Mouse (Mus musculus) hindbrain, embryonic 15.5 days (tissue): Measurements from ENCODE around the gene Ssh1. TPM values are rescaled to one million over a fixed set of nuclear protein-coding genes. Genes with fewer than 3 reads are reported as not detected.
A peak's percentile ranks its signal among the peaks of the same experiment; 100 is the strongest.

Experiments
- ATAC-seq: fragments of 200-750 bp; cut with Nextera tagmentation; 2 replicates; pipeline ENCODE4 v1.8.0; 2017; ENCODE audit warnings: low read depth, moderate number of reproducible peaks, moderate TSS enrichment; ENCODE audit not compliant: low FRiP score
- H3K27ac ChIP-seq: fragments of 300-500 bp; sonication (generic); replicated peaks from 2 replicates; pipeline ENCODE4 v1.5.1; 2015; ENCODE audit warnings: mild to moderate bottlenecking, inconsistent platforms
- H3K27me3 ChIP-seq: fragments of 300-500 bp; sonication (generic); 2 replicates; pipeline ENCODE4 v1.6.1; 2015; ENCODE audit warnings: control low read depth, inconsistent platforms
- H3K36me3 ChIP-seq: fragments of 300-500 bp; sonication (generic); 2 replicates; pipeline ENCODE4 v1.6.1; 2015; ENCODE audit warnings: control low read depth, inconsistent platforms
- H3K4me1 ChIP-seq: fragments of 300-500 bp; sonication (generic); replicated peaks from 2 replicates; pipeline ENCODE4 v1.6.1; 2015; ENCODE audit warnings: control low read depth, inconsistent platforms
- H3K4me2 ChIP-seq: fragments of 300-500 bp; sonication (generic); 2 replicates; pipeline ENCODE4 v1.6.1; 2015; ENCODE audit warnings: moderate library complexity, mild to moderate bottlenecking, inconsistent platforms
- H3K4me3 ChIP-seq: fragments of 300-500 bp; sonication (generic); 2 replicates; pipeline ENCODE4 v1.5.1; 2015; ENCODE audit warnings: mild to moderate bottlenecking, inconsistent platforms
- H3K9ac ChIP-seq: fragments of 300-500 bp; sonication (generic); 2 replicates; pipeline ENCODE4 v1.6.1; 2015; ENCODE audit warnings: inconsistent platforms
- H3K9me3 ChIP-seq: fragments of 300-500 bp; sonication (generic); 2 replicates; pipeline ENCODE4 v1.6.1; 2016; ENCODE audit warnings: control low read depth, inconsistent platforms
- WGBS: fragments of 180-500 bp; shearing (Covaris S2); methylation state at CpG from one replicate; pipeline ENCODE4 v1.1.7; 2015; 5-methylcytosine and 5-hydroxymethylcytosine counted together
- polyA plus RNA-seq: library from polyadenylated mRNA; unstranded; fragments of >200 nt; fragmentation: Nextera tagmentation; extraction: Ambion mirVana; gene quantifications from 2 replicates; pipeline ENCODE4 v1.2.1, GENCODE M21; 2015

Gene Ssh1
- polyA plus RNA-seq, 1 experiment from 2014 or later, result 12.4 TPM

DNA sequence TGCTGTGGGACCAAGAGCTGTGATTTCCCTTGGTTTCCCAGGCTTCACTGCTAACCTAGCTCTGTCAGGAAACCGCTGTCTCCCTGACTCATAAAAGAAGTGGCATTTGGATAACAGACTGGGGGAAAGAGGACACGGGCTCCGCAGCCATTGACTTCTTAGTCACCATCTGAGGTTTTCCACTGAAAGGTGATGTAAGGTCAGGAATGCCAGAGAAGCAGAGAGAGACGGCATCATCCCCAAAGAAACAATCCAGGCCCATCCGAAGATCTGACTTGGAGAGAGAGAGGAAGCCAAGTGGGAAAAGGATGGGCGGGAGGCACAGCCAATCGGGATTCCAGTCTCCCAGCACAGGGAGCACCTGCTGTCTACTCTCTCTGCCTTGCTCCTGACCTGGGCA, 2.6 kb downstream of the Ssh1 start:
- H3K36me3 ChIP-seq, result no peaks in the 10 kb centered on the region; the same call in 1 of the 2 replicates
- no peak for ATAC-seq
- H3K9ac ChIP-seq, result 0 out of 2 replicates have a peak overlapping the region, but pooled peaks have one; percentile 29
- H3K4me1 ChIP-seq, result peaks cover 46% of the 10 kb centered on the region
- no peaks in the 10 kb centered on the region for H3K27me3 ChIP-seq
- H3K27ac ChIP-seq, result no peak overlapping the region
- H3K4me2 ChIP-seq, result peak overlapping the region; percentile 91; the same call in 1 of the 2 replicates
- no peak overlapping the region for H3K4me3 ChIP-seq
- H3K9me3 ChIP-seq, result no peaks in the 10 kb centered on the region
- 71% methylated on average over 7 of the region's 7 CpGs for WGBS

DNA sequence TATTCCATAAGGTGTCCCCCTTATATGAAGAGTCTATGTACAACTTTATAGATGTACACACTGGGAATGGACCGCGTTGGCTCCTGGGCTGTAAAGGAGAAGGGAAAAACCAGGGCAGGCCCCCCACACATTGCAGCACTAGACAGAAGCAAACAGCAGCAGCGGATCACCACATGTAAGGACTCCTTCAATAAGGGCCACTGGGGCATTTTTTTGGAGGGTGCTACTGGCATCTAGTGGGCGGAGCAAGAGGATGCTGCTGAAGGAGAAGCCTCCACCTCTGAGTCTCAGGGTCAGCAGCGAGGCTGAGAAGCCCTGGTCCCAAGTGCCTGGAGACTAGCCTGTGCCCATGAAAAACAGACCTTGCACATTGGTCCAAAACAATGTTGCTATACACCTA, 3.1 kb downstream of the Ssh1 start:
- Histone ChIP-seq H3K9me3 (no peaks in the 10 kb centered on the region), H3K4me2 (no peak overlapping the region), H3K27ac (no peak overlapping the region), H3K27me3 (no peaks in the 10 kb centered on the region), H3K4me3 (no peak overlapping the region), H3K9ac (no peak overlapping the region), H3K4me1 (peaks cover 46% of the 10 kb centered on the region), H3K36me3 (no peaks in the 10 kb centered on the region; the same call in 1 of the 2 replicates)
- no peak for ATAC-seq
- 91% methylated on average over 5 of the region's 5 CpGs for WGBS

DNA sequence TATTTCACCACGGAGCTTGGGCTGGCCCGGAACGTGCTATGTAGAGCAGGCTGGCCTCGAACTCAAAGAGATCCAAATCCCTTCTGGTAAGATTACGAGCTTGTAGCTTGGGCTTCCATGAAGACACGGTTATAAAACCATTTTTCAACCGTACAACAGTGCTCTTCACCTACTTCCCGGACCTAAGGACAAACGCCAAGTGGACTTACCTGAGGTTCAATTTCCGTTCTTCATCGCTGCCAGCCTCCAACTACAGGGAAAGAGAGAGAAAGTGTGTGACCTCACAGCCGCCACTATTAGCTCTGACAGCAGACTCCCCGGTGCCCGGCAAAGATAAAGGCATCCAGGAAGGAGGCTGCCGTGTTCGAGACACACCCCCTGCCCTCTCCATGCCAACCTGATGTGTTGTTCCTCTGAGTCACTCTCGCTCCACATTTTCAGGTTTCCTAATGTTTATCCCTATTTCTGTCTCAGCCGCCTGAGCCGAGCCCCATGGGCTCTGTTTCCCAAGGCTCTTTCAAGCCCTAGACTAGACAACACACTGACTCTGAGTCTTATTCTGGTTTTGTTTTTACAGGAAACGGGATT, 4.2 kb downstream of the Ssh1 start:
- Histone ChIP-seq H3K27ac (no peak overlapping the region), H3K9me3 (no peaks in the 10 kb centered on the region), H3K36me3 (no peaks in the 10 kb centered on the region; the same call in 1 of the 2 replicates), H3K4me3 (no peak overlapping the region), H3K4me2 (no peak overlapping the region), H3K4me1 (peaks cover 43% of the 10 kb centered on the region), H3K27me3 (no peaks in the 10 kb centered on the region), H3K9ac (no peak overlapping the region)
- 88% methylated on average over 20 of the region's 20 CpGs for WGBS
- ATAC-seq, result no peak

DNA sequence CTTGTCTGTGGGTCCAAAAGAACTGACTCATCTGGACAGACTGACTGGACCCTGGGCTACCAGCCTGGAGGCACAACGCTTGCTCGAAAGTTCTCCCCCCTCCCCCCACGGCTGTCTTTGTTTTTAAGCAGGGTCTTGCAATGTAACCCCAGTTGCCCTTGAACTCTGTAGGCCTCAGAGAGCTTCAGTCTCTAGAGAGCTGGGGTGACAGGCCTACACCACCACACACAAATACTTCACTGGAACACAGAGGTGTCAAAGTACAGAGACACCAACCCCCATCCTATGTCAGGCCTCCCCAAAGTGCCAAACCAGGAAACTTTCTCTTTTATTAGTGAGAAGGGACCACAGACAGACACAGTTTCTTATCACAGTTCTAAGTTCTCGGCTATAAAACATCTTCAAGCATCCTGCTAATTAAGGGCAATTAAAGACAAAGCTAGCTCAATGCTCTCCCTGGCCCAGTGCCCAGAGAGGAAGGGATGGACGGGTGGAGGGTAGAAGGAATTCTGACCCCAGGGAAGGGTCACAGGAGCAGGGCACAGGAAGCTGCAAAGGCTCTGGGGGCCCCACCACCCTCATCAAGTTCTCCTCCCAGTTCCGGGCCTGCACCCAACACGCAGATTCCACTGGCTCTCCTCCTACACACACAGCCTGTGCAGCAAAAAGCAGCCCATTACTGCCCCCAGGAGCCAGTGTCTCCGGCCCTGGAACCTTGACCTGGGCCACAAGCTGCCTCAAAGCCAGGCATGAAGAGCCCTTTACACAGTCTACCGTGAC, 7.3 kb downstream of the Ssh1 start:
- Histone ChIP-seq H3K4me3 (no peak overlapping the region), H3K9ac (no peak overlapping the region), H3K4me2 (no peak overlapping the region), H3K9me3 (no peaks in the 10 kb centered on the region), H3K27ac (no peak overlapping the region), H3K4me1 (peaks cover 27% of the 10 kb centered on the region), H3K36me3 (no peaks in the 10 kb centered on the region; the same call in 1 of the 2 replicates), H3K27me3 (no peaks in the 10 kb centered on the region)
- 53% methylated on average over 9 of the region's 9 CpGs for WGBS
- no peak for ATAC-seq

DNA sequence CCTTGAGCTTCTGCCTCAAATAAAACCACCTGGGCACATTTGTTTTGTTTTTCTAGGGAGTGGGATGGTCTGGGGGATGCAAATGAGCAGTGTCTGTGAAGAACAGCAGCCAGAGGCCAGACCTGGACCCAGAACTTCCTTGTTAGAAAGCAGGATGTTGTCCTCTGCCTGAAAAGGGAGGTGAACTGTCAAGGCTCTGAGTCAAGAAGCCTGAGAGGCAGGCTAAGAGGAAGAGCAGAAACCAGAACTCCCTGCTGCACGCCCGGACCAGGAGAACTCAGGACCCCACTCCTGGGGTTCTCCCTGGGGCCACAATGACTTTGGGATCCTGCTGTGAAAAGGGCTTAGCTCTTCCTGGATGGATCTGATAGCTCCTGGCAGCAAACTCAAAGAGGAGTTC, 8.0 kb downstream of the Ssh1 start:
- ATAC-seq, result no peak
- Histone ChIP-seq H3K4me3 (no peak overlapping the region), H3K36me3 (no peaks in the 10 kb centered on the region; the same call in 1 of the 2 replicates), H3K27ac (no peak overlapping the region), H3K9ac (no peak overlapping the region), H3K27me3 (no peaks in the 10 kb centered on the region), H3K4me1 (peaks cover 21% of the 10 kb centered on the region), H3K4me2 (no peak overlapping the region), H3K9me3 (no peaks in the 10 kb centered on the region)
- 71% methylated on average over 2 of the region's 2 CpGs for WGBS

DNA sequence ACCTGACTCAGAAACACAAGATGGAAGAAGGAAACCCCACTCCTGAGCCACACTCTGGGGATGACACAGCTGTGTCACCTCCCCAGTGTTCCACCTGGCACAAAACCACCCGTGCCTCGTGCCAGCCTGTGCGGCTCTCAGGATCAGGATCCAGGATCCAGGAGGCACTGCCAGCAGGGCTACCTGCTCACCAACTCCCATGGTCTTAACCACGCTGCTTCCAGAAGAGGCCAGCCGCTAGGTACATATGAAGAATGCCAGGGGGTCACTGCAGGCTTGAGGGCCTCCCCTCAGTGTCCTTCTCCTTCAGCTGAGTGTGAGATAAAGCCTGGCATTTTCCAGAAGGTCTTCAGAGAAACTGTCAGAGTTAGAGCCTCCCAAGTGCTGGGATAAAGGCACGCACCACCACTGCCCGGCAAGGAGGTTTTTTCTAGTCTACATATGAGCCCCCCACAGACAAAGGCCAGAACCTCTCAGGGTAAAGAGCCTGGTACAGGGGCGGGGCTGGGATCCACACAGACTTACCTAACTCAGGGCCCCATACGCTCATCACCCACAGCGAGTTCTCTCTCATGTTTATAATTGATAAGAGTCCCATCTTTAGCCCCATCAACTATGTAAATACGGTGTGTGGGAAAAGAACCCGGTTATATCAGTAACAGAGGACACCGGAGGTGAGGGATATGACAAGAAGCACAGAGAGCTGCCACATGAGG, 9.5 kb downstream of the Ssh1 start:
- no peaks in the 10 kb centered on the region for H3K9me3 ChIP-seq
- H3K27me3 ChIP-seq, result no peaks in the 10 kb centered on the region
- H3K4me1 ChIP-seq, result peaks cover 12% of the 10 kb centered on the region
- H3K36me3 ChIP-seq, result no peaks in the 10 kb centered on the region; the same call in 1 of the 2 replicates
- H3K4me2 ChIP-seq, result no peak overlapping the region
- 89% methylated on average over 13 of the region's 13 CpGs for WGBS
- no peak overlapping the region for H3K4me3 ChIP-seq
- H3K27ac ChIP-seq, result no peak overlapping the region
- no peak for ATAC-seq
- no peak overlapping the region for H3K9ac ChIP-seq

DNA sequence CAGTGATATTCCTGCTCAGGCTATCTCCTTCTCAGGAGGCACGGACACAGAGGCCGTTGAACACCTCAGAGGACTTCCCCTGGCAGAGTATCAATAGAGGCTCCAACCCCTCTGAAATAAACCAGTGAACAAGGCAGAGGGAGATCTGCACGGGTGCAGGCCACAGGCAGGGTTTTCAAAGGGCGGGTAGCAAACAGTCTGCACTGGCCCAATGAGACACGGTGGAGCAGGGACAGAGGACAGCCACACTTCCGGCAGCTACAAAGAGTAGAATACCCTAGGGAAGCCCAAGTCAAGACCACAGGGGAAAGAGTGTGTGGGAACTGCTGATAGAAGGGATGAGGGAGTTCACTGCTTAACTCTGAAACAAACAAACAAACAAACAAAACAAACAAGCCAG, 10.2 kb downstream of the Ssh1 start:
- H3K36me3 ChIP-seq, result no peaks in the 10 kb centered on the region
- H3K9ac ChIP-seq, result no peak overlapping the region
- no peak for ATAC-seq
- H3K4me3 ChIP-seq, result no peak overlapping the region
- 70% methylated on average over 6 of the region's 6 CpGs for WGBS
- H3K4me2 ChIP-seq, result no peak overlapping the region
- H3K9me3 ChIP-seq, result no peaks in the 10 kb centered on the region
- H3K4me1 ChIP-seq, result peaks cover 12% of the 10 kb centered on the region
- no peak overlapping the region for H3K27ac ChIP-seq
- no peaks in the 10 kb centered on the region for H3K27me3 ChIP-seq

DNA sequence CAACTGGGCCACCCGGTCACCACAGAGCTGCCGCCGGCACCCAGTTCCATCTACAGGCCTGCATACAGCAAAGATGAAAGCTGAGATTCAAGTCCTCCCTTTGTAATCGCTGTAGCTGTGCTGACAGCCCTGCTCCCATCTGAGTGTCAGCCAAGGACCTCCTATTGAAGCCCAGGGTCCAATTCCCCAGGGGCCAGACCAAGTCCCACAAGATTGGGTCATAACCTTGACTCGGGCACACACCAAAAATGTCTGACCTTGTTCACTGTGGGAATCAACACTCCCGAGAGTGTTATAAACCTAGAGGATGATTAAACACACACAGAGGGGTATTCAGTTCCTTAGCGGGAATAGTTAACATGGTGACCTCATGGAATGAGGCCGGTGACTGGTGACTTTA, 11.9 kb downstream of the Ssh1 start:
- H3K4me1 ChIP-seq, result peaks cover 12% of the 10 kb centered on the region
- no peak overlapping the region for H3K9ac ChIP-seq
- H3K4me3 ChIP-seq, result no peak overlapping the region
- H3K9me3 ChIP-seq, result no peaks in the 10 kb centered on the region
- no peak for ATAC-seq
- 80% methylated on average over 8 of the region's 8 CpGs for WGBS
- H3K27ac ChIP-seq, result no peak overlapping the region
- no peaks in the 10 kb centered on the region for H3K36me3 ChIP-seq
- H3K27me3 ChIP-seq, result no peaks in the 10 kb centered on the region
- no peak overlapping the region for H3K4me2 ChIP-seq

DNA sequence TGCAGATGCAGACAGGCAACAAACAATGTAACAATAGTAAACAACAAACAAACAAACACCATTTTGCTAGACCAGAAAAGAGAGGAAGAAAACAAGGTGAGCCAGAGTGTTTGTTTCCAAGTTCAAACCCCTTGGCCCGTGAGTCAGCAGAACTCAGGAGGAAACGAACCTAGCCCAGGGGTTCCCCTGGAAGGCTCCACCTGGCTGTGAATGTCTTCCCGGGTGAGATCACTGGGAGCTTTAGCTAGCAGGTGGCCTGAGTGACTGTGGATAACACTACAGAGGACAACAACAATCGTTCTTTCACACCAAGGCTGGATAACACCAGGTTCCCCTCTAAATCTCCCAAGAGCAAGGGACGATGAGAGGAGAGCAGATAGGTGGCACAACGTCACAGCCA, 12.5 kb downstream of the Ssh1 start:
- H3K4me2 ChIP-seq, result no peak overlapping the region
- H3K4me1 ChIP-seq, result peaks cover 6% of the 10 kb centered on the region
- H3K9me3 ChIP-seq, result no peaks in the 10 kb centered on the region
- H3K9ac ChIP-seq, result no peak overlapping the region
- H3K27ac ChIP-seq, result no peak overlapping the region
- H3K4me3 ChIP-seq, result no peak overlapping the region
- 91% methylated on average over 6 of the region's 6 CpGs for WGBS
- H3K36me3 ChIP-seq, result no peaks in the 10 kb centered on the region
- no peak for ATAC-seq
- H3K27me3 ChIP-seq, result no peaks in the 10 kb centered on the region

DNA sequence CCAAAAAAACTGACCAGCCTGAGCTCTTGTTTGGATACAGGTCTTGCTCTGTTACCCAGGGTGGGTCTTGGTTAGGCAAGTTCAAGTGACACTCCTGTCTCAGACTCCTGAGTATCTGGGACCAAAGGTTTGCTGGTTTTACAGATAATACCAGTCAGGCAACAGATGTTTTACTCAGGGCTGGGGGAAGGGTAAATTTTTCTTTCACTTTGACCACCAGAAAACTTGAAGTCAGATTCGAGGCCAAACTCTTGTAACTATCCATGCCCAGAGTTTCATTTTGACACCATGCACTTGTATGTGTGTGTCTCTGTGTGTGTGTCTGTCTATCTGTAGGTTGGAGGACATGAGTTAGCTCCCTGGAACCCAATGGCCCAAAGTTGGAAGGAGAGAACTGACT, 13.2 kb downstream of the Ssh1 start:
- Histone ChIP-seq H3K4me1 (peaks cover 10% of the 10 kb centered on the region), H3K27ac (no peak overlapping the region), H3K27me3 (no peaks in the 10 kb centered on the region), H3K4me2 (no peak overlapping the region), H3K9me3 (no peaks in the 10 kb centered on the region), H3K4me3 (no peak overlapping the region), H3K36me3 (no peaks in the 10 kb centered on the region), H3K9ac (no peak overlapping the region)
- WGBS, result 93% methylated on average over 1 of the region's 1 CpGs
- no peak for ATAC-seq

DNA sequence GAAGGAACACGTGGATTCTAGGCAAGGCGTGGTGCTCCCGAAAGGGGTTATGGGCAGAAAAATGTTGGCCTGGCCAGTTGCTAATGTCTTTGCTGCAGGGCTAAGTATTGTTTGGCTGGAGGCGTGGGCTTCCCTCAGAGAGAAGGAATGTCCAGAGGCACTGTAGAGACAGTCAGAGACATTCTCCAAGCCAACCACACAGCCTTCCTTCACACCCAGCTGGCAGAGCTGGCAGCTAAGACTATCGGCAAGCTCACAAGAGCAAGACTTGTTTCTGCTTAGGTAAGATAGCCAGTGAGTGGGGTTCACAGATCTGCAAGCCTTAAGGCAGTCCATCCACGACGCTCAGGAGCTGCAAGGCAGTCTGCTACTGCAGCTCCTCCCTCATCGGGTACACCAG, 16.4 kb downstream of the Ssh1 start:
- Histone ChIP-seq H3K9me3 (no peaks in the 10 kb centered on the region), H3K4me3 (no peak overlapping the region), H3K9ac (no peak overlapping the region), H3K36me3 (no peaks in the 10 kb centered on the region), H3K27me3 (no peaks in the 10 kb centered on the region), H3K27ac (no peak overlapping the region), H3K4me1 (peaks cover 34% of the 10 kb centered on the region), H3K4me2 (no peak overlapping the region)
- ATAC-seq, result no peak
- 81% methylated on average over 8 of the region's 8 CpGs for WGBS

DNA sequence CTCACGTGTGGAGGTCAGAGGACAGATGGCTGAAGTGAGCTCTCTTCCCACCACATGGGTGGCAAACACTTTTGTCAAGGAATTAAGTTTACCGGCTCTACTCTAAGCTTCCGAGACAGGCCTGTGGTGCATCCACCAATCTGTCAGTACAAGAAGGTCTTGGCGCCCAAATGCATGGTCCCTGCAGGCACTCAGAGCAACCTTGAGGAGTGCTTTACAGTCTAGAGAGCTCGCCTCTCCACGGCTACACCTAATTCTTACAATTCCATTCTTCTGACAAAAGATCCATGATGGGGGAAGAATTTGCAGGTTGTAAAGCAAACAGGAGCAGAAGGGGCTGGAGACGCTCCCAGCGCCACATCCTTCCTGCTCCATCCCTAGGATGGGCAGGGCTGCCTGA, 17.1 kb downstream of the Ssh1 start:
- no peak overlapping the region for H3K4me3 ChIP-seq
- H3K36me3 ChIP-seq, result no peaks in the 10 kb centered on the region
- no peaks in the 10 kb centered on the region for H3K27me3 ChIP-seq
- no peak overlapping the region for H3K4me2 ChIP-seq
- 85% methylated on average over 8 of the region's 8 CpGs for WGBS
- H3K9me3 ChIP-seq, result no peaks in the 10 kb centered on the region
- H3K27ac ChIP-seq, result no peak overlapping the region
- peaks cover 36% of the 10 kb centered on the region for H3K4me1 ChIP-seq
- no peak overlapping the region for H3K9ac ChIP-seq
- no peak for ATAC-seq
